Mouse (Mus musculus) megakaryocyte, embryonic 14.5 days (primary cell): Measurements from ENCODE around the gene Ano3.

Experiments used
- FLI1 ChIP-seq: IDR thresholded peaks from 2 replicates; pipeline ENCODE4 v1.6.1; 2012; ENCODE audit warnings: low read length, inconsistent platforms, mixed read lengths
- GATA1 ChIP-seq: IDR thresholded peaks from 3 replicates; pipeline ENCODE4 v1.6.1; 2012; ENCODE audit warnings: mixed read lengths, low read length, inconsistent platforms, borderline replicate concordance

DNA sequence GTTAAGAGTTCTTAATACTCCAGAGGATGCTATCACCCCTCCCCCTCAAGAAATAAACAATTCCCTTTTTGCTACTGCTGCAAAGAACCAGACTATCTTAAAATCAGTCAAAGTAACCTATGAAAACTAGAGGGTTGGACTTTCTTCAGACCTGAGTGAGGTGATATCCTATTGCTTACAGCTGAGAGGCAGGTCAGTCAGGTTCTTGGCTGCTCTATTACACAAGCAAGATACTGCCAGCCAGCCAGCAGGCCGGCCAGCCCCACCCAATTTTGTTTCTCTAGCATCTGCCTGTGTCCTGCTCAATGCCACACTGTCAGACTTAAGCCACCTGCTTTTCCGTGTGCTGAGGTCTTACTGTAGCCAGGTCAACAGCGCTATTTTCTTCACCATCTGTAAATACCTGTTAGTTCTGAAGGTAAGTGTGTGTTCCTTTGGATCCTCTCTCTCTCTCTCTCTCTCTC is 229.4 kb downstream of the Ano3 start, which contains the start of gene Muc15:
- TF ChIP-seq GATA1 (no peak), FLI1 (no peak)
